ENCODE assay signal across 9 mouse cellular contexts in the genomic region with DNA sequence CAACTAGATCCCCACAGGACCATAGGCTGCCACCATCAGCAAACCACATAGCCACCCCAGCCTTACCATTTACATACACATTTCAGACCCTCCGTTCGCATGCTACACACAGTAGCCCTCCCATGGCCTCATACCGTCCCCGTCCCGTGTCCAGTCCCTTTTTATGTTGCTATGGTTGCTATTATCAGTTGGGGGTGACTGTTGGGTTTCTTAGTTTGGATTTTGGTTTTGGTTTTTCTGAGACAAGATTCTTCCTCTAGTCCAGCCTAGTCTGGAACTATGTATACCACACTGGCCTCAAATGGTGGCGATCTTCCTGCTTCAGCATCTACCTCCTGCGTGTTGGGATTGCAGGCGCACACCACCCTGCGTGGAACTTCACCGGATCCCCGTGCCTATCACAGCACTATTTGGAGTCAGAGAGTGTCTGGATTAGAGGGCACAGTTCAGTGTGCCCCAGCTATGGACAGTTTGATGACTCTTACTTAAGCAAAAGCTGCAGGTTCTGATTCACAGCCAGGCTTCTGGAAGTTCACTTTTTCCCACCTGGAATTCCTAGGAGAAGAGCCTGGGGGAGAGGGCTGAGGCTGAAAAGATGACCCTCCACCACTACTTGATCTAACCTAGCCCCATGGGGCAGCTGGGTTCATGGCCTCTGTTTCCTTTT. TPM values are rescaled to one million over a fixed set of nuclear protein-coding genes. Genes with fewer than 3 reads are reported as not detected.
DNase-seq lines count a peak whose midpoint lies in the region; ATAC-seq and TF ChIP-seq lines count a peak whose summit lies in the region.
"Had no signal": no experiment of that assay in that cellular context is flagged by ENCODE, and none has a peak within 500 bp of the region (broad histone marks: within the 10 kb centered on the region; RNA-seq: fewer than 3 reads in every experiment).

No protein-coding gene starts in this region.

- no peaks in the 10 kb centered on the region for H3K9me3 ChIP-seq in heart, postnatal 0 days (replicated peaks; ENCODE audit: control insufficient read depth, low read length)
- H3K9me3 ChIP-seq in midbrain, embryonic 14.5 days (ENCODE audit: control insufficient read depth, low read length) = no peaks in the 10 kb centered on the region
- H3K9me3 ChIP-seq in midbrain, embryonic 13.5 days = no peaks in the 10 kb centered on the region
- H3K9me3 ChIP-seq in stomach, embryonic 14.5 days (ENCODE audit: control insufficient read depth, low read depth, low read length) = no peaks in the 10 kb centered on the region
- H3K9me3 ChIP-seq: liver, embryonic 15.5 days had no signal

- H3K4me3 ChIP-seq in heart, postnatal 0 days (ENCODE audit: low read depth, low read length) = no peak overlapping the region
- H3K4me3 ChIP-seq in midbrain, embryonic 14.5 days (replicated peaks; ENCODE audit: low read depth, low read length) = no peak overlapping the region
- H3K4me3 ChIP-seq in midbrain, embryonic 13.5 days (replicated peaks) = no peak overlapping the region
- peak overlapping the region; percentile 6; the same call in 1 of the 2 replicates for H3K4me3 ChIP-seq in stomach, embryonic 14.5 days (ENCODE audit: low read depth, low read length)
- H3K4me3 ChIP-seq: liver, embryonic 15.5 days had no signal

- TF ChIP-seq EP300 in heart, postnatal 0 days (IDR thresholded peaks at IDR 0.05; ENCODE audit: low read depth) = no peak

- TF ChIP-seq CTCF in heart, postnatal 0 days (IDR thresholded peaks at IDR 0.05; ENCODE audit: low read depth) = no peak

- H3K4me2 ChIP-seq in heart, postnatal 0 days (ENCODE audit: low read depth, low read length) = peak overlapping the region; percentile 34
- no peak overlapping the region for H3K4me2 ChIP-seq in midbrain, embryonic 14.5 days (ENCODE audit: low read length)
- no peak overlapping the region for H3K4me2 ChIP-seq in midbrain, embryonic 13.5 days (replicated peaks)
- peak overlapping the region; percentile 8; the same call in 1 of the 2 replicates for H3K4me2 ChIP-seq in stomach, embryonic 14.5 days (replicated peaks; ENCODE audit: low read depth, low read length)
- H3K4me2 ChIP-seq: liver, embryonic 15.5 days had no signal

- no peaks in the 10 kb centered on the region for H3K36me3 ChIP-seq in heart, postnatal 0 days (replicated peaks; ENCODE audit: control insufficient read depth, insufficient read depth, low read length)
- H3K36me3 ChIP-seq in midbrain, embryonic 14.5 days (ENCODE audit: control insufficient read depth, insufficient read depth, low read length) = no peaks in the 10 kb centered on the region
- no peaks in the 10 kb centered on the region for H3K36me3 ChIP-seq in midbrain, embryonic 13.5 days
- no peaks in the 10 kb centered on the region; the same call in 1 of the 2 replicates for H3K36me3 ChIP-seq in stomach, embryonic 14.5 days (ENCODE audit: control insufficient read depth, insufficient read depth, low read length)
- H3K36me3 ChIP-seq: liver, embryonic 15.5 days had no signal

- peaks cover 48% of the 10 kb centered on the region for H3K4me1 ChIP-seq in heart, postnatal 0 days (ENCODE audit: control insufficient read depth, insufficient read depth)
- H3K4me1 ChIP-seq in midbrain, embryonic 14.5 days (ENCODE audit: control insufficient read depth, insufficient read depth, low read length) = no peaks in the 10 kb centered on the region
- H3K4me1 ChIP-seq in midbrain, embryonic 13.5 days (replicated peaks) = peaks cover 40% of the 10 kb centered on the region
- peaks cover 57% of the 10 kb centered on the region for H3K4me1 ChIP-seq in stomach, embryonic 14.5 days (ENCODE audit: control insufficient read depth, insufficient read depth, low read length)

- DNase-seq in cerebellum, adult 18-20 months = peak; percentile 17 to 49
- DNase-seq in heart, postnatal 0 days (ENCODE audit: low spot score) = no peak
- DNase-seq in heart, postnatal 25 days (ENCODE audit: low spot score) = no peak
- DNase-seq in midbrain, embryonic 14.5 days = no peak
- no peak for DNase-seq in testis, postnatal 14 days (ENCODE audit: low spot score)

- no peak overlapping the region for H3K9ac ChIP-seq in heart, postnatal 0 days (replicated peaks; ENCODE audit: low read depth, low read length)
- H3K9ac ChIP-seq in midbrain, embryonic 14.5 days (replicated peaks; ENCODE audit: low read length) = no peak overlapping the region
- no peak overlapping the region for H3K9ac ChIP-seq in midbrain, embryonic 13.5 days (replicated peaks)
- no peak overlapping the region for H3K9ac ChIP-seq in stomach, embryonic 14.5 days (replicated peaks; ENCODE audit: low read depth, low read length)
- H3K9ac ChIP-seq: liver, embryonic 15.5 days had no signal

- WGBS in heart, postnatal 0 days = 46% methylated on average over 11 of the region's 11 CpGs
- 8% methylated on average over 11 of the region's 11 CpGs for WGBS in midbrain, embryonic 14.5 days
- 7% methylated on average over 11 of the region's 11 CpGs for WGBS in midbrain, embryonic 13.5 days
- WGBS in stomach, embryonic 14.5 days = 34% methylated on average over 11 of the region's 11 CpGs

- ATAC-seq in cerebellum, adult (ENCODE audit: insufficient number of reproducible peaks, low FRiP score, low TSS enrichment) = no peak
- no peak for ATAC-seq in heart, postnatal 0 days (ENCODE audit: insufficient read depth, low read depth)
- no peak for ATAC-seq in midbrain, embryonic 14.5 days (ENCODE audit: low FRiP score, low TSS enrichment)
- ATAC-seq in midbrain, embryonic 13.5 days = no peak
- ATAC-seq in stomach, embryonic 14.5 days (ENCODE audit: insufficient number of reproducible peaks, insufficient read depth, low FRiP score, low read depth) = no peak

- intact Hi-C loops in heart, postnatal 25 days (cut with DNase I) = no loop called here

- peaks cover 56% of the 10 kb centered on the region for H3K27me3 ChIP-seq in heart, postnatal 0 days (ENCODE audit: control insufficient read depth, insufficient read depth, low read length)
- peaks cover 95% of the 10 kb centered on the region for H3K27me3 ChIP-seq in midbrain, embryonic 14.5 days (ENCODE audit: control insufficient read depth, insufficient read depth, low read length)
- peaks cover 100% of the 10 kb centered on the region for H3K27me3 ChIP-seq in midbrain, embryonic 13.5 days
- H3K27me3 ChIP-seq in stomach, embryonic 14.5 days (ENCODE audit: control insufficient read depth, insufficient read depth, low read length) = peaks cover 53% of the 10 kb centered on the region

- H3K27ac ChIP-seq in heart, postnatal 0 days (ENCODE audit: low read depth) = 0 out of 2 replicates have a peak overlapping the region, but pooled peaks have one; percentile 8
- 0 out of 2 replicates have a peak overlapping the region, but pooled peaks have one; percentile 8 for H3K27ac ChIP-seq in midbrain, embryonic 14.5 days (replicated peaks; ENCODE audit: low read depth, low read length)
- H3K27ac ChIP-seq in midbrain, embryonic 13.5 days = no peak overlapping the region
- no peak overlapping the region for H3K27ac ChIP-seq in stomach, embryonic 14.5 days (ENCODE audit: low read length)
- H3K27ac ChIP-seq: liver, embryonic 15.5 days had no signal

RNA-seq across cellular contexts. Expression of a gene that starts 13.2 kb away (rescaled TPM):
- 41.9 and 48.5 TPM in 2 replicates for total RNA-seq in heart, postnatal 0 days (2014; rRNA removed; ENCODE audit: low replicate concordance)
- 18.2 TPM in 2 replicates for polyA plus RNA-seq in heart, postnatal 0 days (2015; fragmentation: Nextera tagmentation; extraction: Ambion mirVana)
- total RNA-seq in heart, postnatal 25 days (2021) = 100 to 1,000 TPM; 287 to 311 TPM
- polyA plus RNA-seq in midbrain, embryonic 14.5 days (2014; fragmentation: Nextera tagmentation; extraction: Ambion mirVana) = 45.9 and 49.8 TPM in 2 replicates
- 22.4 and 28.4 TPM in 2 replicates for polyA plus RNA-seq in midbrain, embryonic 13.5 days (2015; fragmentation: Nextera tagmentation; extraction: Ambion mirVana)
- polyA plus RNA-seq in stomach, embryonic 14.5 days (2014; fragmentation: Nextera tagmentation; extraction: Ambion mirVana) = 37.8 and 40.5 TPM in 2 replicates

RNA-seq across cellular contexts. Expression of a gene that starts 35.7 kb away (rescaled TPM):
- total RNA-seq in heart, postnatal 0 days (2014; rRNA removed; ENCODE audit: low replicate concordance) = 2.1 and 15.4 TPM in 2 replicates
- polyA plus RNA-seq in heart, postnatal 0 days (2015; fragmentation: Nextera tagmentation; extraction: Ambion mirVana) = 6.2 and 8.0 TPM in 2 replicates
- total RNA-seq in heart, postnatal 25 days (2021) = 10 to 100 TPM in 1 of 2 experiments, 1 to 10 TPM in 1; 9.6 to 10.3 TPM
- polyA plus RNA-seq in midbrain, embryonic 14.5 days (2014; fragmentation: Nextera tagmentation; extraction: Ambion mirVana) = 9.9 and 12.7 TPM in 2 replicates
- 8.8 and 8.9 TPM in 2 replicates for polyA plus RNA-seq in midbrain, embryonic 13.5 days (2015; fragmentation: Nextera tagmentation; extraction: Ambion mirVana)
- polyA plus RNA-seq in stomach, embryonic 14.5 days (2014; fragmentation: Nextera tagmentation; extraction: Ambion mirVana) = 7.1 and 7.6 TPM in 2 replicates

RNA-seq across cellular contexts. Expression of a gene that starts 44.4 kb away (rescaled TPM):
- 47.1 and 49.8 TPM in 2 replicates for total RNA-seq in heart, postnatal 0 days (2014; rRNA removed; ENCODE audit: low replicate concordance)
- 48.1 and 50.0 TPM in 2 replicates for polyA plus RNA-seq in heart, postnatal 0 days (2015; fragmentation: Nextera tagmentation; extraction: Ambion mirVana)
- total RNA-seq in heart, postnatal 25 days (2021) = 10 to 100 TPM; 28.9 to 30.0 TPM
- 32.7 and 35.8 TPM in 2 replicates for polyA plus RNA-seq in midbrain, embryonic 14.5 days (2014; fragmentation: Nextera tagmentation; extraction: Ambion mirVana)
- 34.5 and 36.3 TPM in 2 replicates for polyA plus RNA-seq in midbrain, embryonic 13.5 days (2015; fragmentation: Nextera tagmentation; extraction: Ambion mirVana)
- 49.5 and 50.5 TPM in 2 replicates for polyA plus RNA-seq in stomach, embryonic 14.5 days (2014; fragmentation: Nextera tagmentation; extraction: Ambion mirVana)

RNA-seq across cellular contexts. Expression of a gene that starts 53.5 kb away (rescaled TPM):
- total RNA-seq in heart, postnatal 0 days (2014; rRNA removed; ENCODE audit: low replicate concordance) = 89.2 and 126 TPM in 2 replicates
- polyA plus RNA-seq in heart, postnatal 0 days (2015; fragmentation: Nextera tagmentation; extraction: Ambion mirVana) = 111 and 125 TPM in 2 replicates
- 10 to 100 TPM; 80.8 to 81.1 TPM for total RNA-seq in heart, postnatal 25 days (2021)
- polyA plus RNA-seq in midbrain, embryonic 14.5 days (2014; fragmentation: Nextera tagmentation; extraction: Ambion mirVana) = 83.4 and 84.3 TPM in 2 replicates
- polyA plus RNA-seq in midbrain, embryonic 13.5 days (2015; fragmentation: Nextera tagmentation; extraction: Ambion mirVana) = 84.8 and 88.8 TPM in 2 replicates
- polyA plus RNA-seq in stomach, embryonic 14.5 days (2014; fragmentation: Nextera tagmentation; extraction: Ambion mirVana) = 119 and 125 TPM in 2 replicates

RNA-seq across cellular contexts. Expression of a gene that starts 59.8 kb away (rescaled TPM):
- total RNA-seq in heart, postnatal 0 days (2014; rRNA removed; ENCODE audit: low replicate concordance) = 211 and 235 TPM in 2 replicates
- polyA plus RNA-seq in heart, postnatal 0 days (2015; fragmentation: Nextera tagmentation; extraction: Ambion mirVana) = 201 and 266 TPM in 2 replicates
- 100 to 1,000 TPM; 365 to 441 TPM for total RNA-seq in heart, postnatal 25 days (2021)
- polyA plus RNA-seq in midbrain, embryonic 14.5 days (2014; fragmentation: Nextera tagmentation; extraction: Ambion mirVana) = 434 and 525 TPM in 2 replicates
- 599 and 642 TPM in 2 replicates for polyA plus RNA-seq in midbrain, embryonic 13.5 days (2015; fragmentation: Nextera tagmentation; extraction: Ambion mirVana)
- 669 and 791 TPM in 2 replicates for polyA plus RNA-seq in stomach, embryonic 14.5 days (2014; fragmentation: Nextera tagmentation; extraction: Ambion mirVana)

Comparison
In these comparisons a context has a peak if more than half of its experiments do, and no peak if none do; other contexts are left out.
1. H3K27ac ChIP-seq: peak in heart, postnatal 0 days (single experiment) and midbrain, embryonic 14.5 days (single experiment); none in midbrain, embryonic 13.5 days (single experiment) and stomach, embryonic 14.5 days (single experiment).
2. DNase-seq: peak in cerebellum, adult 18-20 months (2 of 2); none in heart, postnatal 0 days (single experiment), heart, postnatal 25 days (single experiment), midbrain, embryonic 14.5 days (single experiment) and testis, postnatal 14 days (single experiment).
3. H3K4me2 ChIP-seq: peak in heart, postnatal 0 days (single experiment) and stomach, embryonic 14.5 days (single experiment); none in midbrain, embryonic 14.5 days (single experiment) and midbrain, embryonic 13.5 days (single experiment).